Mouse (Mus musculus): ENCODE measurements at regions not wholly inside any gene's neighbourhood (a gene's known extent, or its start where the extent isn't known, plus 50 kb on each side); places are given as distances from the start of the nearest gene placed in this dataset.

GRCm38 (mm10) chr3:52837527-52837926, 179.5 kb downstream of the Cog6 start:
- Histone ChIP-seq H3K4me3 (replicated peaks; ENCODE audit: low read length) (no peak overlapping the region), H3K4me1 (replicated peaks; ENCODE audit: low read depth, low read length) (peaks cover 11% of the 10 kb centered on the region), H3K27me3 (ENCODE audit: insufficient read depth, low read length) (peaks cover 4% of the 10 kb centered on the region), H3K9me3 (ENCODE audit: low read length) (peaks cover 6% of the 10 kb centered on the region; the same call in 1 of the 2 replicates), H3K36me3 (ENCODE audit: insufficient read depth, low read length) (no peaks in the 10 kb centered on the region)
- no peak for TF ChIP-seq CTCF (conservative IDR thresholded peaks at IDR 0.05; ENCODE audit: low read length)
- no peak for TF ChIP-seq POU5F1 (IDR thresholded peaks at IDR 0.05; ENCODE audit: borderline replicate concordance, low read length)
- TF ChIP-seq NANOG (IDR thresholded peaks at IDR 0.05; ENCODE audit: borderline replicate concordance, low read length) = no peak

- no peak for TF ChIP-seq CTCF (conservative IDR thresholded peaks at IDR 0.05; ENCODE audit: low read length)
- TF ChIP-seq NANOG (IDR thresholded peaks at IDR 0.05; ENCODE audit: borderline replicate concordance, low read length) = no peak
- TF ChIP-seq POU5F1 (IDR thresholded peaks at IDR 0.05; ENCODE audit: borderline replicate concordance, low read length) = no peak
- no peaks in the 10 kb centered on the region for H3K36me3 ChIP-seq (ENCODE audit: insufficient read depth, low read length)
- H3K4me1 ChIP-seq (replicated peaks; ENCODE audit: low read depth, low read length) = peaks cover 8% of the 10 kb centered on the region
These were observed 180.3 kb downstream of the Cog6 start for GRCm38 (mm10) chr3:52836780-52837179.

GRCm38 (mm10) chr3:52832421-52832820, 184.6 kb downstream of the Cog6 start:
- H3K4me3 ChIP-seq (replicated peaks; ENCODE audit: low read length) = no peak overlapping the region
- H3K4me1 ChIP-seq (replicated peaks; ENCODE audit: low read depth, low read length) = no peaks in the 10 kb centered on the region
- no peaks in the 10 kb centered on the region for H3K36me3 ChIP-seq (ENCODE audit: insufficient read depth, low read length)
- no peaks in the 10 kb centered on the region for H3K27me3 ChIP-seq (ENCODE audit: insufficient read depth, low read length)
- TF ChIP-seq NANOG (IDR thresholded peaks at IDR 0.05; ENCODE audit: borderline replicate concordance, low read length) (no peak), CTCF (conservative IDR thresholded peaks at IDR 0.05; ENCODE audit: low read length) (no peak), POU5F1 (IDR thresholded peaks at IDR 0.05; ENCODE audit: borderline replicate concordance, low read length) (no peak)
- H3K9me3 ChIP-seq (ENCODE audit: low read length) = peaks cover 6% of the 10 kb centered on the region; the same call in 1 of the 2 replicates

More at GRCm38 (mm10) chr3:52836780-52837179, 180.3 kb downstream of the Cog6 start:
- Histone ChIP-seq H3K27me3 (ENCODE audit: insufficient read depth, low read length) (peaks cover 4% of the 10 kb centered on the region), H3K4me3 (replicated peaks; ENCODE audit: low read length) (no peak overlapping the region), H3K9me3 (ENCODE audit: low read length) (peaks cover 6% of the 10 kb centered on the region; the same call in 1 of the 2 replicates)

- TF ChIP-seq CTCF (conservative IDR thresholded peaks at IDR 0.05; ENCODE audit: low read length) (no peak), POU5F1 (IDR thresholded peaks at IDR 0.05; ENCODE audit: borderline replicate concordance, low read length) (no peak)
- Histone ChIP-seq H3K9me3 (ENCODE audit: low read length) (peaks cover 6% of the 10 kb centered on the region; the same call in 1 of the 2 replicates), H3K27me3 (ENCODE audit: insufficient read depth, low read length) (no peaks in the 10 kb centered on the region), H3K4me1 (replicated peaks; ENCODE audit: low read depth, low read length) (no peaks in the 10 kb centered on the region), H3K4me3 (replicated peaks; ENCODE audit: low read length) (no peak overlapping the region), H3K36me3 (ENCODE audit: insufficient read depth, low read length) (no peaks in the 10 kb centered on the region)
These were observed 185.1 kb downstream of the Cog6 start for GRCm38 (mm10) chr3:52831986-52832385.

- no peaks in the 10 kb centered on the region for H3K36me3 ChIP-seq (ENCODE audit: insufficient read depth, low read length)
These were observed 186.9 kb downstream of the Cog6 start for GRCm38 (mm10) chr3:52830101-52830500.

GRCm38 (mm10) chr3:52829069-52829468, 188.0 kb downstream of the Cog6 start:
- Histone ChIP-seq H3K27me3 (ENCODE audit: insufficient read depth, low read length) (no peaks in the 10 kb centered on the region), H3K36me3 (ENCODE audit: insufficient read depth, low read length) (no peaks in the 10 kb centered on the region), H3K4me1 (replicated peaks; ENCODE audit: low read depth, low read length) (no peaks in the 10 kb centered on the region), H3K4me3 (replicated peaks; ENCODE audit: low read length) (no peak overlapping the region), H3K9me3 (ENCODE audit: low read length) (no peaks in the 10 kb centered on the region)
- no peak for TF ChIP-seq NANOG (IDR thresholded peaks at IDR 0.05; ENCODE audit: borderline replicate concordance, low read length)

More at GRCm38 (mm10) chr3:52830101-52830500, 186.9 kb downstream of the Cog6 start:
- H3K4me1 ChIP-seq (replicated peaks; ENCODE audit: low read depth, low read length) = no peaks in the 10 kb centered on the region
- H3K9me3 ChIP-seq (ENCODE audit: low read length) = 0 out of 2 replicates have a peak, but pooled peaks cover under 1% of the 10 kb centered on the region
- no peaks in the 10 kb centered on the region for H3K27me3 ChIP-seq (ENCODE audit: insufficient read depth, low read length)
- H3K4me3 ChIP-seq (replicated peaks; ENCODE audit: low read length) = no peak overlapping the region
- TF ChIP-seq POU5F1 (IDR thresholded peaks at IDR 0.05; ENCODE audit: borderline replicate concordance, low read length) = no peak
- no peak for TF ChIP-seq CTCF (conservative IDR thresholded peaks at IDR 0.05; ENCODE audit: low read length)
- TF ChIP-seq NANOG (IDR thresholded peaks at IDR 0.05; ENCODE audit: borderline replicate concordance, low read length) = no peak

GRCm38 (mm10) chr3:52828473-52828872, 188.6 kb downstream of the Cog6 start:
- no peak for TF ChIP-seq NANOG (IDR thresholded peaks at IDR 0.05; ENCODE audit: borderline replicate concordance, low read length)
- TF ChIP-seq CTCF (conservative IDR thresholded peaks at IDR 0.05; ENCODE audit: low read length) = no peak
- TF ChIP-seq POU5F1 (IDR thresholded peaks at IDR 0.05; ENCODE audit: borderline replicate concordance, low read length) = no peak
- Histone ChIP-seq H3K36me3 (ENCODE audit: insufficient read depth, low read length) (no peaks in the 10 kb centered on the region), H3K9me3 (ENCODE audit: low read length) (no peaks in the 10 kb centered on the region), H3K4me3 (replicated peaks; ENCODE audit: low read length) (no peak overlapping the region), H3K27me3 (ENCODE audit: insufficient read depth, low read length) (no peaks in the 10 kb centered on the region), H3K4me1 (replicated peaks; ENCODE audit: low read depth, low read length) (no peaks in the 10 kb centered on the region)

- Histone ChIP-seq H3K36me3 (ENCODE audit: insufficient read depth, low read length) (no peaks in the 10 kb centered on the region), H3K9me3 (ENCODE audit: low read length) (no peaks in the 10 kb centered on the region), H3K4me3 (replicated peaks; ENCODE audit: low read length) (no peak overlapping the region), H3K4me1 (replicated peaks; ENCODE audit: low read depth, low read length) (no peaks in the 10 kb centered on the region), H3K27me3 (ENCODE audit: insufficient read depth, low read length) (no peaks in the 10 kb centered on the region)
- TF ChIP-seq POU5F1 (IDR thresholded peaks at IDR 0.05; ENCODE audit: borderline replicate concordance, low read length) (no peak), NANOG (IDR thresholded peaks at IDR 0.05; ENCODE audit: borderline replicate concordance, low read length) (no peak), CTCF (conservative IDR thresholded peaks at IDR 0.05; ENCODE audit: low read length) (no peak)
These were observed 194.2 kb downstream of the Cog6 start for GRCm38 (mm10) chr3:52822848-52823247.

- Histone ChIP-seq H3K9me3 (ENCODE audit: low read length) (no peaks in the 10 kb centered on the region), H3K27me3 (ENCODE audit: insufficient read depth, low read length) (no peaks in the 10 kb centered on the region), H3K4me3 (replicated peaks; ENCODE audit: low read length) (no peak overlapping the region), H3K4me1 (replicated peaks; ENCODE audit: low read depth, low read length) (no peaks in the 10 kb centered on the region), H3K36me3 (ENCODE audit: insufficient read depth, low read length) (no peaks in the 10 kb centered on the region)
- TF ChIP-seq POU5F1 (IDR thresholded peaks at IDR 0.05; ENCODE audit: borderline replicate concordance, low read length) = no peak
- TF ChIP-seq NANOG (IDR thresholded peaks at IDR 0.05; ENCODE audit: borderline replicate concordance, low read length) = no peak
- TF ChIP-seq CTCF (conservative IDR thresholded peaks at IDR 0.05; ENCODE audit: low read length) = no peak
These were observed 195.6 kb downstream of the Cog6 start for GRCm38 (mm10) chr3:52821450-52821849.
